Mouse (Mus musculus): ENCODE data around the gene Il4.

DNA sequence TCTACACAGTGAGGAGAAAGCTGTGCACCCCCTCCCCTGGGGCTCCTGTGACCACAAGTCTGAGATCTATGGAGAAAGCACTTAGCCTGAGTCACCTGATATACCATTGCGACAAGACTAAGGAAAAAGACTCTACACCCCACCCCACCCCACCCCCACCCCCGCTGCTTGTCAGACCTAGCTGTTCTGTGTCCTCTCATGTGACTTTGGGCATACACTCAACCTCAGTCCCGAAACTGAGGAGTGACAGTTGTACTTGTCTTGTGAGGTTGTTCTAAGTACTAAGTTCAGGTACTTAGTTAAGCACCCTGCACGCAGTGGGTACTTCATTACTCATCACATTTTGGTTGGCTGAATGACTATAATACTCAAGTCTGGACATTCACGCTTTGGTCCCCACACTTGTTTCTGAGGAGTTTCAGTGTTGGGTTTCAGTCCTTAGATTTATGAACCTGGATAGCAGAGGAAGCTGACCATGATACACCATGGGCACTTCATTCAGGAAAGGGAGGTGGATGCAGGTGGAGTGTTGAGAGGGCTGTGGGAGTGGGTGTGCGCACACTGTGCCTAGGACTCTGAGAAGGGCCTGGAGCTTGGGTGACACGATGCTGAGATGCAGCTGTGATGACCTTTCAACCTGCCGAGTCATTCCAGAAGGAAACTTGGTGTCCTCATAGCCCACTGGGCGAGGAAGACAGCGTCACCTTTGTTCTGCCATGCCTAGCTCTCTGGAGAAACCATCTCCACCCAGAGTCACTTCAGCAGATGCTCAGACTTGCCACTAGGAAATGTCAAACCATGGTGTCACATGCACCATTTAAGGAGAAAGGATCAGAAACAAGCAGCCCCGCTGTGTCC is 3.3 kb upstream of the Il4 start:
- TF ChIP-seq CTCF (IDR thresholded peaks at IDR 0.05; ENCODE audit: extremely low read depth, insufficient read length, insufficient replicate concordance, low read depth, low read length) = no peak
- TF ChIP-seq POLR2A (IDR thresholded peaks at IDR 0.05; ENCODE audit: low read depth, low read length) = no peak

All from small intestine, adult 2 months (tissue).